Mouse (Mus musculus) lung, postnatal 0 days (tissue): ENCODE measurements around the gene Gspt1.

Source experiments
- CTCF ChIP-seq: IDR thresholded peaks from 2 replicates; pipeline ENCODE4 v1.5.1; 2016; ENCODE audit warnings: antibody characterized with exemption, mild to moderate bottlenecking
- EP300 ChIP-seq: IDR thresholded peaks from 2 replicates; pipeline ENCODE4 v1.6.1; 2016; ENCODE audit warnings: antibody characterized with exemption, mild to moderate bottlenecking, control low read depth

DNA sequence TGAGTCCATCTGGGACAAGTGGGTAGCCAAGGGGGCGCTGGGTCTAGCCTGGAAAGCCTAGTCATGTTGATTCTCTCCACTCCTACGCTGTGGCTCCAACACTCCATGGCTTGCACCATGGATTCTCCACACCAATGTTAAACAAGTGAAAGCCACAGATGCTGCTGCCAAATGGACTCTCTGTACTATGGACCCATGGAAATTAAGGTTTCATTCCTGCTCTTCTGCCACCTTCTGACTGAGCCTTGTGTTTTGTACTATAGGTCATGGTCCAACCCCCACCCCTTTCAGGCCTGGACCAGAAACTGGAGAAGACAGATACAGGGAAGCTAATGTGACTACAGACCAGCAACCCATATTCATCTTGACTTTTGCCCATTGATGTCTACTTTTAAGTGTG, 12.4 kb upstream of the Gspt1 start:
- TF ChIP-seq CTCF = no peak
- TF ChIP-seq EP300 = no peak
